Mouse (Mus musculus) embryonic facial prominence, embryonic 13.5 days (tissue): ENCODE results near the gene Gm37240. TPM values are rescaled to one million over a fixed set of nuclear protein-coding genes. Genes with fewer than 3 reads are reported as not detected.

Experiments
- ATAC-seq: fragments of 200-750 bp; cut with Nextera tagmentation; 2 replicates; pipeline ENCODE4 v1.8.0; 2017; ENCODE audit warnings: low read depth; ENCODE audit not compliant: insufficient number of reproducible peaks, insufficient read depth, low FRiP score, low TSS enrichment
- H3K27ac ChIP-seq: fragments of 300-500 bp; sonication (generic); 2 replicates; pipeline ENCODE4 v1.5.1; 2015; ENCODE audit warnings: moderate library complexity, mild to moderate bottlenecking, inconsistent platforms
- H3K27me3 ChIP-seq: fragments of 300-500 bp; sonication (generic); 2 replicates; pipeline ENCODE4 v1.6.1; 2015; ENCODE audit warnings: mild to moderate bottlenecking, inconsistent platforms
- H3K36me3 ChIP-seq: fragments of 300-500 bp; sonication (generic); 2 replicates; pipeline ENCODE4 v1.6.1; 2015; ENCODE audit warnings: mild to moderate bottlenecking, inconsistent platforms
- H3K4me1 ChIP-seq: fragments of 300-500 bp; sonication (generic); 2 replicates; pipeline ENCODE4 v1.6.1; 2015; ENCODE audit warnings: inconsistent platforms
- H3K4me2 ChIP-seq: fragments of 300-500 bp; sonication (generic); 2 replicates; pipeline ENCODE4 v1.6.1; 2015; ENCODE audit warnings: moderate library complexity, mild to moderate bottlenecking, inconsistent platforms
- H3K4me3 ChIP-seq: fragments of 300-500 bp; sonication (generic); 2 replicates; pipeline ENCODE4 v1.5.1; 2015; ENCODE audit warnings: mild to moderate bottlenecking, inconsistent platforms
- H3K9ac ChIP-seq: fragments of 300-500 bp; sonication (generic); 2 replicates; pipeline ENCODE4 v1.6.1; 2015; ENCODE audit warnings: mild to moderate bottlenecking, inconsistent platforms
- H3K9me3 ChIP-seq: fragments of 300-500 bp; sonication (generic); 2 replicates; pipeline ENCODE4 v1.6.1; 2016; ENCODE audit warnings: inconsistent platforms
- WGBS: fragments of 180-500 bp; shearing (Covaris S2); methylation state at CpG from one replicate; pipeline ENCODE4 v1.1.7; 2015; ENCODE audit warnings: mixed read lengths; 5-methylcytosine and 5-hydroxymethylcytosine counted together
- polyA plus RNA-seq: library from polyadenylated mRNA; unstranded; fragments of >200 nt; fragmentation: Nextera tagmentation; extraction: Ambion mirVana; gene quantifications from 2 replicates; pipeline ENCODE4 v1.2.1, GENCODE M21; 2015

The Gm37240 gene
- polyA plus RNA-seq, 1 experiment from 2014 or later = 6.3 TPM

GRCm38 (mm10) chr3:84814762-84815381 lies 1072.4 kb downstream of the Gm37240 start, which contains the start of gene Fbxw7:
Gene Fbxw7 (plus strand): TSS chr3:84815268.
- peak within 1 kb of the TSS; percentile 80 for H3K9ac ChIP-seq
- no peaks in the 10 kb centered on the region for H3K27me3 ChIP-seq
- peak within 1 kb of the TSS; percentile 96 for H3K27ac ChIP-seq
- no peaks in the 10 kb centered on the region; the same call in 1 of the 2 replicates for H3K36me3 ChIP-seq
- H3K4me3 ChIP-seq = peak within 1 kb of the TSS; percentile 98
- 0% methylated on average over 64 of the region's 76 CpGs for WGBS
- H3K4me1 ChIP-seq = peaks cover 20% of the 10 kb centered on the region
- ATAC-seq = peak; percentile 33
- no peaks in the 10 kb centered on the region for H3K9me3 ChIP-seq
- H3K4me2 ChIP-seq = peak within 1 kb of the TSS; percentile 90

- no peaks in the 10 kb centered on the region for H3K27me3 ChIP-seq
- peak overlapping the region; percentile 90 for H3K4me2 ChIP-seq
- peak overlapping the region; percentile 80 for H3K9ac ChIP-seq
- under 1% methylated on average over 47 of the region's 60 CpGs for WGBS
- H3K4me3 ChIP-seq = peak overlapping the region; percentile 98
- H3K4me1 ChIP-seq = peaks cover 20% of the 10 kb centered on the region
- H3K9me3 ChIP-seq = no peaks in the 10 kb centered on the region
- peak; percentile 98 for ATAC-seq
- no peaks in the 10 kb centered on the region; the same call in 1 of the 2 replicates for H3K36me3 ChIP-seq
- peak overlapping the region; percentile 96 for H3K27ac ChIP-seq
Observed at GRCm38 (mm10) chr3:84814157-84814761, 1073.1 kb downstream of the Gm37240 start.

- Histone ChIP-seq H3K4me2 (peak overlapping the region; percentile 90), H3K9ac (peak overlapping the region; percentile 80), H3K27me3 (no peaks in the 10 kb centered on the region), H3K4me1 (peaks cover 20% of the 10 kb centered on the region), H3K9me3 (no peaks in the 10 kb centered on the region), H3K36me3 (no peaks in the 10 kb centered on the region; the same call in 1 of the 2 replicates), H3K27ac (peak overlapping the region; percentile 96), H3K4me3 (peak overlapping the region; percentile 98)
- under 1% methylated on average over 29 of the region's 29 CpGs for WGBS
- ATAC-seq = 0 out of 2 replicates have a peak, but pooled peaks have one; percentile 41
Observed at GRCm38 (mm10) chr3:84813436-84814156, 1073.7 kb downstream of the Gm37240 start.

DNA sequence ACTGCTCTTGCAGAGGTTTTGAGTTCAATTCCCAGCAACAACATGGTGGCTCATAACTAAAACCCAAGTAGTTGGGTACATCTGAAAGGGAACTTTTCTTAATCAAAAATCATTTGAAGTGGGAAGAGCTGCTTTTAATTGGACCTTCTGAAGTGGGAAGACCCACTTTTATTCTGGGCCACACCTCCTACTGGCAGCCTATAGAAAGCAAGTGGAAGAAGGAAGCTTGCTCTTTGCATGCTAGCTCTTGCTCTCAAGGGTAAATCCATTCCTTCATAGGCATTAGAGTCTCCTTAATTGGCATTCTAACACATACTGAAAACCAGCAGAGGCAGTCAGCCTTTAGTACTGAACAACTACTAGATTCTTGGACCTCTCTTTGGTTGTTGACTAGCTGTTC lies 1076.5 kb downstream of the Gm37240 start:
- no peaks in the 10 kb centered on the region for H3K9me3 ChIP-seq
- no peak overlapping the region for H3K4me2 ChIP-seq
- no peaks in the 10 kb centered on the region for H3K36me3 ChIP-seq
- H3K27me3 ChIP-seq = no peaks in the 10 kb centered on the region
- ATAC-seq = no peak
- H3K4me3 ChIP-seq = no peak overlapping the region
- no peak overlapping the region for H3K27ac ChIP-seq
- H3K4me1 ChIP-seq = peaks cover 13% of the 10 kb centered on the region
- no peak overlapping the region for H3K9ac ChIP-seq

GRCm38 (mm10) chr3:84808906-84809305 lies 1078.4 kb downstream of the Gm37240 start:
- peaks cover 9% of the 10 kb centered on the region for H3K4me1 ChIP-seq
- H3K4me3 ChIP-seq = no peak overlapping the region
- no peak for ATAC-seq
- H3K27me3 ChIP-seq = no peaks in the 10 kb centered on the region
- no peak overlapping the region for H3K9ac ChIP-seq
- no peak overlapping the region for H3K27ac ChIP-seq
- H3K4me2 ChIP-seq = no peak overlapping the region
- H3K9me3 ChIP-seq = no peaks in the 10 kb centered on the region
- H3K36me3 ChIP-seq = no peaks in the 10 kb centered on the region

DNA sequence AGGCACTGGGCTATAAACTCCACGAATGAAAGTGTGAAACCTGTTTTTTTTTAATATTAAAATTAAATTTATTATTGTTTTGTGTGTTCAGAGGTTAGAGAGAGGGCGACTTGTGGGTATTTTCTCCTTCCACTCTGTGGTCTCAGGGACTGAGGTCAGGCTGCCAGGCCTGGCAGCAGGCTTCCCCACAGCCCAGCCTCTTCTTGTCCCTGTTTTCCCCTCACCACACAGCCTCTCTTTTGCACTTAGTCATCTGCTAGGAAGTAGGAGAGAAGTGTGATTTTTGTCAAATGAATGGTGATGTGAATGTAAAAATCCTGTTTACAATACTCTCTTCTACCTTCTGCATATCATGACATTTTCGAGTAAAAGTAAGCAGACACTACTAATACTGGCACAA lies 1079.5 kb downstream of the Gm37240 start:
- H3K9me3 ChIP-seq = no peaks in the 10 kb centered on the region
- WGBS = 69% methylated on average over 3 of the region's 3 CpGs
- no peak overlapping the region for H3K9ac ChIP-seq
- H3K4me3 ChIP-seq = no peak overlapping the region
- no peaks in the 10 kb centered on the region for H3K36me3 ChIP-seq
- no peak overlapping the region for H3K27ac ChIP-seq
- no peak overlapping the region for H3K4me2 ChIP-seq
- H3K4me1 ChIP-seq = no peaks in the 10 kb centered on the region; the same call in 1 of the 2 replicates
- no peaks in the 10 kb centered on the region for H3K27me3 ChIP-seq
- ATAC-seq = no peak

DNA sequence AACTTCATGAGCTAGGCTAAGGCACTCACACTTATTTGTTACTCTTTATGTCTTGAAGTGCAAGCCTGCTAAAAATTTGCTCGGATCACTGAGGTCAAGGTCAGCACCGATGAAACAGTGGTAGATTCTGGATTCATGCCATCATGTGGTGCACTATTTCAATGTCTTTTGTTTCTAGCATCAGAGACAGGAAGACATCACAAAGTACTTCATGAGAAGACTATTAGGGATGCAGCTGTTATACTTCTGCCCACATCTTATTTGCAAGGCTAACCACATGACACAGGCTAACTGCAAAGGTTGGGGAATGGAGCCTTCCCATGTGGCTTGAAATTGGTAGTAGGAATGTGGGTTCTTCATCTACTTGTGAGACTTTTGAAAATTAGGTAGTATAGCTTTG lies 1081.1 kb downstream of the Gm37240 start:
- no peaks in the 10 kb centered on the region for H3K27me3 ChIP-seq
- H3K36me3 ChIP-seq = no peaks in the 10 kb centered on the region
- no peak overlapping the region for H3K4me2 ChIP-seq
- H3K4me1 ChIP-seq = no peaks in the 10 kb centered on the region
- no peak overlapping the region for H3K4me3 ChIP-seq
- 72% methylated on average over 2 of the region's 2 CpGs for WGBS
- no peak overlapping the region for H3K9ac ChIP-seq
- H3K27ac ChIP-seq = no peak overlapping the region
- no peaks in the 10 kb centered on the region for H3K9me3 ChIP-seq
- no peak for ATAC-seq

GRCm38 (mm10) chr3:84804036-84804435 lies 1083.3 kb downstream of the Gm37240 start:
- WGBS = 70% methylated on average over 9 of the region's 9 CpGs
- no peak overlapping the region for H3K4me3 ChIP-seq
- ATAC-seq = no peak
- no peak overlapping the region for H3K9ac ChIP-seq
- no peak overlapping the region for H3K4me2 ChIP-seq
- H3K27me3 ChIP-seq = no peaks in the 10 kb centered on the region
- no peak overlapping the region for H3K27ac ChIP-seq
- no peaks in the 10 kb centered on the region for H3K4me1 ChIP-seq
- H3K36me3 ChIP-seq = no peaks in the 10 kb centered on the region
- no peaks in the 10 kb centered on the region for H3K9me3 ChIP-seq

DNA sequence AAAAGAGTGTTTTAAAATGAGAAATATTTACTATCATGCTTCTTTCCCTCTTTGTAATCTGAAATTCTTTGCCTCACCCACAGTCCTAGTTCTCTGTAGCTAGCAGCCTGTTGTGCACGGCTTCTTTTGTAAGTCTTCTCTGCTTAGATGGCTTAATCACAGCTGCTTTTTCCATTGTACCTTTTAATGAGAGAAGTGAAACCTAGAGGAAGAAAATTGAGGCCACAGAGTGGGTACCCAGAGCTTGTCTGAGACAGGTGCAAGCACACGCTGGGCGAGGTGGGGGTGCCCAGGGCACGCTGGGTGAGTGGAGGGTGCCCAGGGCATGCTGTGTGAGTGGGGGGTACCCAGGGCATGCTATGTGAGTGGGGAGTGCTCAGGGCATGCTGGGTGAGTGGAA lies 1099.4 kb downstream of the Gm37240 start:
- Histone ChIP-seq H3K36me3 (no peaks in the 10 kb centered on the region), H3K4me2 (no peak overlapping the region), H3K9ac (no peak overlapping the region), H3K9me3 (0 out of 2 replicates have a peak, but pooled peaks cover 4% of the 10 kb centered on the region), H3K4me3 (no peak overlapping the region), H3K4me1 (no peaks in the 10 kb centered on the region), H3K27ac (no peak overlapping the region), H3K27me3 (no peaks in the 10 kb centered on the region)
- ATAC-seq = no peak
- WGBS = 90% methylated on average over 4 of the region's 4 CpGs

GRCm38 (mm10) chr3:84776084-84776483 lies 1111.2 kb downstream of the Gm37240 start:
- Histone ChIP-seq H3K36me3 (no peaks in the 10 kb centered on the region), H3K27ac (peak overlapping the region; percentile 88), H3K4me3 (no peak overlapping the region), H3K9me3 (no peaks in the 10 kb centered on the region), H3K9ac (no peak overlapping the region), H3K4me1 (peaks cover 17% of the 10 kb centered on the region), H3K27me3 (no peaks in the 10 kb centered on the region), H3K4me2 (peak overlapping the region; percentile 20; the same call in 1 of the 2 replicates)
- 29% methylated on average over 1 of the region's 1 CpGs for WGBS
- no peak for ATAC-seq

DNA sequence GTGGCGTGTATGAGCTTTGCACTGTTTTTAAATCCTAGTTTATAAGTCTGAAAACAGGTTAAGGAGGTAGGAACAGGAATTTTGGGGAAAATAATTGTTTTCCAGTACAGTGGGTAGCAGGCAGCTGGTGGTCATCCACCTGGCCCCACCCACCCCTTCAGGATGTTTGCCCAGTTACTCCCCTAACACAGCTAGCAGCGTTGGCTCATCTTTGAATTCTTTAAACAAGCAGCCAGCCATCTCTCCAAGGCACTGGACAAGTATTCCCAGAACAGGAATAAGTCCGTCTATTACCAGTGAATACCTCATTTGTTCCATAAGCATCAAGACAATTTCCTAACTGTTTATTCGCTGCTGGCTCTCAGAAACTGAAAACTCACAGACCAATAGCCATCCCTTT lies 1111.7 kb downstream of the Gm37240 start:
- no peak for ATAC-seq
- Histone ChIP-seq H3K27me3 (no peaks in the 10 kb centered on the region), H3K27ac (peak overlapping the region; percentile 88), H3K9me3 (no peaks in the 10 kb centered on the region), H3K4me1 (peaks cover 17% of the 10 kb centered on the region), H3K4me2 (peak overlapping the region; percentile 20; the same call in 1 of the 2 replicates), H3K4me3 (no peak overlapping the region), H3K36me3 (no peaks in the 10 kb centered on the region), H3K9ac (0 out of 2 replicates have a peak overlapping the region, but pooled peaks have one; percentile 27)
- 36% methylated on average over 4 of the region's 4 CpGs for WGBS
